ENCODE assay signal across 24 mouse cellular contexts in genomic region chr3:81304017-81304791, GRCm38 (mm10).
"Had no signal": no experiment of that assay in that cellular context is flagged by ENCODE, and none has a peak within 500 bp of the region (broad histone marks: within the 10 kb centered on the region; RNA-seq: fewer than 3 reads in every experiment).

No protein-coding gene starts in this region.

- H3K36me3 ChIP-seq: liver, embryonic 15.5 days; lung, embryonic 15.5 days; midbrain, embryonic 13.5 days; midbrain, embryonic 15.5 days; neural tube, embryonic 13.5 days; neural tube, embryonic 15.5 days; stomach, embryonic 15.5 days had no signal

- H3K4me3 ChIP-seq: liver, embryonic 15.5 days; lung, embryonic 15.5 days; megakaryocyte, embryonic 14.5 days; midbrain, embryonic 13.5 days; midbrain, embryonic 15.5 days; neural tube, embryonic 13.5 days; neural tube, embryonic 15.5 days; stomach, embryonic 15.5 days had no signal

- DNase-seq: liver, postnatal 0 days; lung, adult 2 months; lung, postnatal 14 days; lung, postnatal 36 days; retina, postnatal 1 day; right cerebral cortex, adult 18-20 months; right cerebral cortex, postnatal 25 days; right cerebral cortex, postnatal 4 days; spleen, adult 18-20 months; thymus, adult 2 months; thymus, postnatal 25 days; thymus, postnatal 4 days had no signal

- H3K4me2 ChIP-seq: liver, embryonic 15.5 days; lung, embryonic 15.5 days; midbrain, embryonic 11.5 days; midbrain, embryonic 13.5 days; midbrain, embryonic 15.5 days; neural tube, embryonic 13.5 days; neural tube, embryonic 15.5 days; stomach, embryonic 15.5 days had no signal

- H3K27me3 ChIP-seq: liver, embryonic 15.5 days; lung, embryonic 15.5 days; megakaryocyte, embryonic 14.5 days; midbrain, embryonic 13.5 days; midbrain, embryonic 15.5 days; neural tube, embryonic 13.5 days; neural tube, embryonic 15.5 days; stomach, embryonic 15.5 days had no signal

- H3K4me1 ChIP-seq: liver, embryonic 15.5 days; lung, embryonic 15.5 days; megakaryocyte, embryonic 14.5 days; midbrain, embryonic 13.5 days; midbrain, embryonic 15.5 days; neural tube, embryonic 13.5 days; neural tube, embryonic 15.5 days; stomach, embryonic 15.5 days had no signal

- ATAC-seq: liver, postnatal 0 days; lung, postnatal 0 days; midbrain, embryonic 13.5 days; midbrain, embryonic 15.5 days had no signal

- H3K9ac ChIP-seq: liver, embryonic 15.5 days; liver, postnatal 0 days; lung, embryonic 15.5 days; midbrain, embryonic 13.5 days; midbrain, embryonic 15.5 days; neural tube, embryonic 13.5 days; neural tube, embryonic 15.5 days; stomach, embryonic 15.5 days had no signal

- H3K27ac ChIP-seq: liver, embryonic 15.5 days; lung, embryonic 15.5 days; macrophage; midbrain, embryonic 13.5 days; midbrain, embryonic 15.5 days; neural tube, embryonic 13.5 days; neural tube, embryonic 15.5 days; stomach, embryonic 15.5 days; stomach, postnatal 0 days had no signal

- H3K9me3 ChIP-seq: liver, embryonic 15.5 days; lung, embryonic 15.5 days; megakaryocyte, embryonic 14.5 days; midbrain, embryonic 13.5 days; midbrain, embryonic 15.5 days; neural tube, embryonic 13.5 days; neural tube, embryonic 15.5 days; stomach, embryonic 15.5 days had no signal
